Mouse (Mus musculus): ENCODE results near the gene Sqor.

The Sqor gene

DNA sequence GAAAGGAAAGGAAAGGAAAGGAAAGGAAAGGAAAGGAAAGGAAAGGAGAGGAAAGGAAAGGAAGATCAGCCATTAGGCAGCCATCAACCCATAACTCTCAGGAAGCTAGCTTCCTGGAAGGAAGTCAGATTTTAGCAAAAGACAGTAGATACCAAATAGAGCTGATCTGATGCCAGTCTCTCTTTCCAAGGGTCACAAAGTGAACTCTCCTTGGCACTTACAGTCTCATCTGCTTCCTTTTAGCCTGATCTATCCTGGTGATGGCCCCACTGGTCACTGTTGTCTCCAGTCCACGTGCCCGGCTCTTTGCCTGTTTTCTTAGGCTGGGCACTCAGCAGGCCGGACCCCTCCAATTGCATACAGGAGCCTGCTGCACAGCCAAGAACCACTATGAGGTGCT is 19.7 kb downstream of the Sqor start:
- no peak for DNase-seq (ENCODE audit: low read depth, low spot score)

DNA sequence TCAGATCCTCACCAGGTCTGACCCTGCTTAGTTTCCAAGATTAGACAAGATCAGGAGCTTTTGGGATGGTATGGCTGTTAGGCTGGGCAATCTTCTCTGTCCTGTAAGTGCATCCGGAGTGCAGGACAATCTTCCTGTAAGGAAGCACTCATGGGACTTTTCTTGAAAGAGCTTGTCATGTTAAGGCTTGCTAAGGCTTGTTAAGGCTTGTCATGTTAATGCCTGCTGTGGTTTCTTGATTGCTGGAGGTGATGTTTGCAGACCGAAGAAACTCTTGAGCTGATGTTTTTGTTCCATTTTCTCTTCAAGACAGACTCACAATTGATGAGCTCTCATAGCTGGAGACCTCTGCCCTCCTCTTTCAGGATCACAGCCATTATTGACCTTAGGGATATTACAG is 21.1 kb downstream of the Sqor start:
- DNase-seq (ENCODE audit: low read depth, low spot score) = no peak

GRCm38 (mm10) chr2:122789311-122789710 is 24.3 kb downstream of the Sqor start:
- DNase-seq (ENCODE audit: low read depth, low spot score) = no peak

GRCm38 (mm10) chr2:122789730-122790129 is 24.7 kb downstream of the Sqor start:
- no peak for DNase-seq (ENCODE audit: low read depth, low spot score)

DNA sequence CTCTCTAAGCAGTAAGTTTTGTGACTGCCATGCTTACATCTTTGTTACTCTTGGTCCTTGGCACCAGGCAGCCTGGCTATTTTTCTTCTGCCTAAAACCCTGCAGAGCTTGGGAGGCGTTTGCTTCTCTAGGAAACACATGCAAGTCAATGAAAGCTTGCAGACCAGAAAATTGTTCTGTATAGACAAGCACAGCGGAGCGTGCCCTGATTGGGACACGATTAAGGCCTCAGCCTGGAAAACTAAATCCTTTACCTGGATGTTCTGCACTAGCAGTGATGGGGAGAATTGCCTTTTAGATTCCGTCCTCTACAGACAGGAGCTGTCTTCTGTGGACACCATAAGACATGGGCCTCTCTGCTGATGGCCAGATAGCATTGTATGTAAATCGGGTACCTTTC is 39.4 kb downstream of the Sqor start:
- DNase-seq (ENCODE audit: low read depth, low spot score) = no peak

- no peak for DNase-seq (ENCODE audit: low read depth, low spot score)
These were observed 41.0 kb downstream of the Sqor start for GRCm38 (mm10) chr2:122806040-122806439.

- DNase-seq (ENCODE audit: low read depth, low spot score) = no peak
These were observed 44.0 kb downstream of the Sqor start for GRCm38 (mm10) chr2:122809027-122809426.

DNA sequence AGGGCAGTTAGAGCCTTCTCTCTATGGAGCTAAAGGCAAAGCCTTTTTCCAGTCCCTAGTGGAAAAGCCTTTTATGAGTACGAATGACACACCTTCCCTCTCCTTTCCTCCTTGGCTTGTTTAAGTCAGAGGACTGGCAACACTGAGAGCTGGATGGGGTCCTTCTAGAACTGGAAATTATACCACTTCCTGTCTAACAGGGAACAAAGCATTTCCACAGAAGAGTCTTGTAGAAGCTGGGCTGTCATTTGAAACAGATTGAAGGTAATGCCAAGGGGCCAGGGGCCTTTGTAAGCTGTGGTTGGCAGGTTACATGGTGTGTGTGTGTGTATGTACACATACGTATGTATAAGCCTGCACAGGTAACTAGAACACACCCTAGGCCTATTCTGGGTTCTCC is 51.9 kb downstream of the Sqor start:
- DNase-seq (ENCODE audit: low read depth, low spot score) = no peak

GRCm38 (mm10) chr2:122821246-122821645 is 56.2 kb downstream of the Sqor start:
- no peak for DNase-seq (ENCODE audit: low read depth, low spot score)

- peak; percentile 28 for DNase-seq (ENCODE audit: low read depth, low spot score)
These were observed 60.6 kb downstream of the Sqor start for GRCm38 (mm10) chr2:122825406-122826236.

GRCm38 (mm10) chr2:122826302-122826701 is 61.3 kb downstream of the Sqor start:
- no peak for DNase-seq (ENCODE audit: low read depth, low spot score)

DNA sequence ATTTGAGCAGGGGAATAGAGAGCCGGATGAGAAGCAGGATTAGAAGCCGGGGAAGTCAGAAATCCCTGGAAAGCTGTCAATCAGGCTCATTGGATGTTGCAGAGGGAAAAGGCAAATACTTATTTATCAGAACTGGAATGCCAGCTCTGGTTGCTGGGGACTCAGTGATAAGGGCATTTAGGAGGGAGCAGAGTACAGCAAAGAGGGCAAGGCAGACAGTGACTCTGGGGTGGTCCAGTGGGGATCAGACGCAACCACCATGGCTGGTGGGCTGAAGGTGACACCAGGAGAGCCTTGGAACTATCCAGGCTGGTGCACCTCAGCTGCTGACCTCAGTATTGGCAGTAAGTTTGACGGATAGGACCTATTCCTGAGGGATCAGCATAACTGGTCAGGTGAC is 89.6 kb downstream of the Sqor start:
- DNase-seq (ENCODE audit: low read depth, low spot score) = no peak

DNA sequence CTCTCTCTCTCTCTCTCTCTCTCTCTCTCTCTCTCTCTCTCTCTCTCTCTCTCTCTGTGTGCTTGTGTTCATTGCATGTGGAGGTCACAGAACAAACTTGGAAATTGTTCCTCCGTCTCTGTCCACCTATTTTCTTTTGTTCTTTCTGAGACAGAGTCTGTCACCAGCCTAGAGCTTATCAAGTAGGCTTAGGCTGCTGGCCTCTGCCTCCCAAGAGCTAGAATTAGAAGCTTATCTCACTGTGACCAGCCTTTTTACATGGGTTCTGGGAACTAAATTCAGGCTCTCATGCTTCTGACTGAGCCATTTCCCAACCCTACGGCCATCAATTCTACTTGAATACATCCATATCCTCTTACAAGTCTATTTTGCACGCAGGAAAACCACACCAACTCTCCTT is 90.3 kb downstream of the Sqor start:
- no peak for DNase-seq (ENCODE audit: low read depth, low spot score)
